Mouse (Mus musculus): Measurements from ENCODE around the gene Zbtb45. TPM values are rescaled to one million over a fixed set of nuclear protein-coding genes. Genes with fewer than 3 reads are reported as not detected.
A peak's percentile ranks its signal among the peaks of the same experiment; 100 is the strongest.

Zbtb45 gene
- polyA plus RNA-seq, 1 experiment from 2014 or later, result 25.0 TPM

GRCm38 (mm10) chr7:12997230-12997629 lies 12.6 kb downstream of the Zbtb45 start:
- Histone ChIP-seq H3K27me3 (ENCODE audit: control insufficient read depth, insufficient read depth, low read length) (no peaks in the 10 kb centered on the region), H3K27ac (ENCODE audit: low read depth, low read length) (no peak overlapping the region), H3K9me3 (ENCODE audit: control insufficient read depth, low read length) (no peaks in the 10 kb centered on the region), H3K4me1 (replicated peaks; ENCODE audit: control insufficient read depth, insufficient read depth, low read length) (no peaks in the 10 kb centered on the region), H3K9ac (ENCODE audit: low read depth, low read length) (no peak overlapping the region), H3K4me3 (ENCODE audit: low read depth, low read length) (no peak overlapping the region), H3K4me2 (replicated peaks; ENCODE audit: low read depth, low read length) (no peak overlapping the region), H3K36me3 (ENCODE audit: control insufficient read depth, insufficient read depth, low read length) (no peaks in the 10 kb centered on the region)
- WGBS, result 75% methylated on average over 5 of the region's 5 CpGs
- no peak for DNase-seq (ENCODE audit: low spot score)
- no peak for ATAC-seq (ENCODE audit: low FRiP score)

- no peak overlapping the region for H3K27ac ChIP-seq (ENCODE audit: low read depth, low read length)
- no peaks in the 10 kb centered on the region for H3K36me3 ChIP-seq (ENCODE audit: control insufficient read depth, insufficient read depth, low read length)
- no peak for DNase-seq (ENCODE audit: low spot score)
- H3K4me3 ChIP-seq (ENCODE audit: low read depth, low read length), result no peak overlapping the region
- H3K9me3 ChIP-seq (ENCODE audit: control insufficient read depth, low read length), result no peaks in the 10 kb centered on the region
- no peak overlapping the region for H3K9ac ChIP-seq (ENCODE audit: low read depth, low read length)
- H3K4me1 ChIP-seq (replicated peaks; ENCODE audit: control insufficient read depth, insufficient read depth, low read length), result no peaks in the 10 kb centered on the region
- no peak for ATAC-seq (ENCODE audit: low FRiP score)
- H3K4me2 ChIP-seq (replicated peaks; ENCODE audit: low read depth, low read length), result no peak overlapping the region
- H3K27me3 ChIP-seq (ENCODE audit: control insufficient read depth, insufficient read depth, low read length), result no peaks in the 10 kb centered on the region
These were observed 14.0 kb downstream of the Zbtb45 start for GRCm38 (mm10) chr7:12995862-12996261.

GRCm38 (mm10) chr7:12993148-12993547 lies 16.7 kb downstream of the Zbtb45 start:
- Histone ChIP-seq H3K9me3 (ENCODE audit: control insufficient read depth, low read length) (no peaks in the 10 kb centered on the region), H3K4me1 (replicated peaks; ENCODE audit: control insufficient read depth, insufficient read depth, low read length) (no peaks in the 10 kb centered on the region), H3K36me3 (ENCODE audit: control insufficient read depth, insufficient read depth, low read length) (no peaks in the 10 kb centered on the region), H3K9ac (ENCODE audit: low read depth, low read length) (no peak overlapping the region), H3K4me2 (replicated peaks; ENCODE audit: low read depth, low read length) (no peak overlapping the region), H3K4me3 (ENCODE audit: low read depth, low read length) (no peak overlapping the region), H3K27me3 (ENCODE audit: control insufficient read depth, insufficient read depth, low read length) (no peaks in the 10 kb centered on the region), H3K27ac (ENCODE audit: low read depth, low read length) (no peak overlapping the region)
- ATAC-seq (ENCODE audit: low FRiP score) (no peak), DNase-seq (ENCODE audit: low spot score) (no peak)
- WGBS, result 92% methylated on average over 10 of the region's 10 CpGs

GRCm38 (mm10) chr7:12992222-12992621 lies 17.6 kb downstream of the Zbtb45 start:
- no peaks in the 10 kb centered on the region for H3K4me1 ChIP-seq (replicated peaks; ENCODE audit: control insufficient read depth, insufficient read depth, low read length)
- 7% methylated on average over 3 of the region's 3 CpGs for WGBS
- peak; percentile 23 for DNase-seq (ENCODE audit: low spot score)

GRCm38 (mm10) chr7:12987409-12988189 lies 22.2 kb downstream of the Zbtb45 start:
- Histone ChIP-seq H3K9me3 (ENCODE audit: control insufficient read depth, low read length) (no peaks in the 10 kb centered on the region), H3K4me1 (replicated peaks; ENCODE audit: control insufficient read depth, insufficient read depth, low read length) (no peaks in the 10 kb centered on the region), H3K27ac (ENCODE audit: low read depth, low read length) (no peak overlapping the region), H3K27me3 (ENCODE audit: control insufficient read depth, insufficient read depth, low read length) (no peaks in the 10 kb centered on the region), H3K4me3 (ENCODE audit: low read depth, low read length) (no peak overlapping the region), H3K36me3 (ENCODE audit: control insufficient read depth, insufficient read depth, low read length) (no peaks in the 10 kb centered on the region), H3K4me2 (replicated peaks; ENCODE audit: low read depth, low read length) (no peak overlapping the region), H3K9ac (ENCODE audit: low read depth, low read length) (no peak overlapping the region)
- ATAC-seq (ENCODE audit: low FRiP score) (no peak), DNase-seq (ENCODE audit: low spot score) (no peak)
- WGBS, result 85% methylated on average over 8 of the region's 8 CpGs

More at GRCm38 (mm10) chr7:12992222-12992621, 17.6 kb downstream of the Zbtb45 start:
- Histone ChIP-seq H3K4me2 (replicated peaks; ENCODE audit: low read depth, low read length) (no peak overlapping the region), H3K9me3 (ENCODE audit: control insufficient read depth, low read length) (no peaks in the 10 kb centered on the region), H3K27ac (ENCODE audit: low read depth, low read length) (no peak overlapping the region), H3K9ac (ENCODE audit: low read depth, low read length) (no peak overlapping the region), H3K27me3 (ENCODE audit: control insufficient read depth, insufficient read depth, low read length) (no peaks in the 10 kb centered on the region), H3K36me3 (ENCODE audit: control insufficient read depth, insufficient read depth, low read length) (no peaks in the 10 kb centered on the region), H3K4me3 (ENCODE audit: low read depth, low read length) (no peak overlapping the region)
- ATAC-seq (ENCODE audit: low FRiP score), result no peak

GRCm38 (mm10) chr7:12986906-12987305 lies 22.9 kb downstream of the Zbtb45 start:
- DNase-seq (ENCODE audit: low spot score) (no peak), ATAC-seq (ENCODE audit: low FRiP score) (no peak)
- Histone ChIP-seq H3K36me3 (ENCODE audit: control insufficient read depth, insufficient read depth, low read length) (no peaks in the 10 kb centered on the region), H3K4me1 (replicated peaks; ENCODE audit: control insufficient read depth, insufficient read depth, low read length) (no peaks in the 10 kb centered on the region), H3K27ac (ENCODE audit: low read depth, low read length) (no peak overlapping the region), H3K9me3 (ENCODE audit: control insufficient read depth, low read length) (no peaks in the 10 kb centered on the region), H3K27me3 (ENCODE audit: control insufficient read depth, insufficient read depth, low read length) (no peaks in the 10 kb centered on the region), H3K4me3 (ENCODE audit: low read depth, low read length) (no peak overlapping the region), H3K9ac (ENCODE audit: low read depth, low read length) (no peak overlapping the region), H3K4me2 (replicated peaks; ENCODE audit: low read depth, low read length) (no peak overlapping the region)
- 86% methylated on average over 8 of the region's 8 CpGs for WGBS

GRCm38 (mm10) chr7:12985724-12986123 lies 24.1 kb downstream of the Zbtb45 start:
- Histone ChIP-seq H3K4me1 (replicated peaks; ENCODE audit: control insufficient read depth, insufficient read depth, low read length) (no peaks in the 10 kb centered on the region), H3K9ac (ENCODE audit: low read depth, low read length) (no peak overlapping the region), H3K27me3 (ENCODE audit: control insufficient read depth, insufficient read depth, low read length) (no peaks in the 10 kb centered on the region), H3K4me2 (replicated peaks; ENCODE audit: low read depth, low read length) (no peak overlapping the region), H3K4me3 (ENCODE audit: low read depth, low read length) (no peak overlapping the region), H3K27ac (ENCODE audit: low read depth, low read length) (no peak overlapping the region), H3K36me3 (ENCODE audit: control insufficient read depth, insufficient read depth, low read length) (no peaks in the 10 kb centered on the region), H3K9me3 (ENCODE audit: control insufficient read depth, low read length) (no peaks in the 10 kb centered on the region)
- WGBS, result 88% methylated on average over 1 of the region's 1 CpGs
- DNase-seq (ENCODE audit: low spot score) (no peak), ATAC-seq (ENCODE audit: low FRiP score) (no peak)

- Histone ChIP-seq H3K36me3 (ENCODE audit: control insufficient read depth, insufficient read depth, low read length) (no peaks in the 10 kb centered on the region), H3K4me1 (replicated peaks; ENCODE audit: control insufficient read depth, insufficient read depth, low read length) (no peaks in the 10 kb centered on the region; the same call in 1 of the 2 replicates), H3K9ac (ENCODE audit: low read depth, low read length) (no peak overlapping the region), H3K9me3 (ENCODE audit: control insufficient read depth, low read length) (no peaks in the 10 kb centered on the region), H3K4me3 (ENCODE audit: low read depth, low read length) (no peak overlapping the region), H3K27ac (ENCODE audit: low read depth, low read length) (no peak overlapping the region), H3K27me3 (ENCODE audit: control insufficient read depth, insufficient read depth, low read length) (no peaks in the 10 kb centered on the region), H3K4me2 (replicated peaks; ENCODE audit: low read depth, low read length) (no peak overlapping the region)
- WGBS, result 87% methylated on average over 7 of the region's 7 CpGs
- ATAC-seq (ENCODE audit: low FRiP score), result no peak
- no peak for DNase-seq (ENCODE audit: low spot score)
These were observed 29.5 kb downstream of the Zbtb45 start for GRCm38 (mm10) chr7:12980291-12980690.

- H3K4me3 ChIP-seq (ENCODE audit: low read depth, low read length), result no peak overlapping the region
- no peaks in the 10 kb centered on the region for H3K9me3 ChIP-seq (ENCODE audit: control insufficient read depth, low read length)
- no peaks in the 10 kb centered on the region; the same call in 1 of the 2 replicates for H3K4me1 ChIP-seq (replicated peaks; ENCODE audit: control insufficient read depth, insufficient read depth, low read length)
- ATAC-seq (ENCODE audit: low FRiP score) (no peak), DNase-seq (ENCODE audit: low spot score) (no peak)
- H3K36me3 ChIP-seq (ENCODE audit: control insufficient read depth, insufficient read depth, low read length), result no peaks in the 10 kb centered on the region
- H3K27me3 ChIP-seq (ENCODE audit: control insufficient read depth, insufficient read depth, low read length), result no peaks in the 10 kb centered on the region
- 88% methylated on average over 6 of the region's 6 CpGs for WGBS
- no peak overlapping the region for H3K9ac ChIP-seq (ENCODE audit: low read depth, low read length)
- H3K4me2 ChIP-seq (replicated peaks; ENCODE audit: low read depth, low read length), result no peak overlapping the region
- H3K27ac ChIP-seq (ENCODE audit: low read depth, low read length), result no peak overlapping the region
These were observed 30.1 kb downstream of the Zbtb45 start for GRCm38 (mm10) chr7:12979776-12980175.

All from hindbrain, embryonic 11.5 days (tissue).